12 mouse cellular contexts compared by ENCODE assay signal in genomic region chr17:34210599-34210998, GRCm38 (mm10). TPM values are rescaled to one million over a fixed set of nuclear protein-coding genes. Genes with fewer than 3 reads are reported as not detected.
DNase-seq lines count a peak whose midpoint lies in the region; ATAC-seq and TF ChIP-seq lines count a peak whose summit lies in the region.
"Had no signal": no experiment of that assay in that cellular context is flagged by ENCODE, and none has a peak within 500 bp of the region (broad histone marks: within the 10 kb centered on the region; RNA-seq: fewer than 3 reads in every experiment).

No protein-coding gene starts in this region.

- no peak overlapping the region for H3K4me2 ChIP-seq in forebrain, embryonic 11.5 days (ENCODE audit: low read depth, low read length, severe bottlenecking)
- H3K4me2 ChIP-seq in forebrain, embryonic 16.5 days (ENCODE audit: low read length) = no peak overlapping the region
- H3K4me2 ChIP-seq in midbrain, postnatal 0 days (ENCODE audit: low read depth, low read length, poor library complexity, severe bottlenecking) = no peak overlapping the region
- H3K4me2 ChIP-seq: forebrain, embryonic 13.5 days; heart, embryonic 15.5 days; lung, embryonic 14.5 days had no signal

- peaks cover 77% of the 10 kb centered on the region for H3K36me3 ChIP-seq in G1E (replicated peaks)
- no peaks in the 10 kb centered on the region for H3K36me3 ChIP-seq in forebrain, embryonic 11.5 days (ENCODE audit: control insufficient read depth, insufficient read depth, low read length)
- no peaks in the 10 kb centered on the region for H3K36me3 ChIP-seq in forebrain, embryonic 16.5 days (ENCODE audit: control insufficient read depth, insufficient read depth)
- no peaks in the 10 kb centered on the region for H3K36me3 ChIP-seq in midbrain, postnatal 0 days (ENCODE audit: insufficient read depth, low read length)
- H3K36me3 ChIP-seq: heart, embryonic 15.5 days had no signal

- TF ChIP-seq CTCF in G1E (IDR thresholded peaks at IDR 0.05; ENCODE audit: low read depth, low read length) = no peak
- no peak for TF ChIP-seq CTCF in midbrain, postnatal 0 days (IDR thresholded peaks at IDR 0.05)

- H3K27ac ChIP-seq in forebrain, embryonic 11.5 days (ENCODE audit: low read depth, low read length) = no peak overlapping the region
- H3K27ac ChIP-seq in forebrain, embryonic 16.5 days (ENCODE audit: low read length) = no peak overlapping the region
- H3K27ac ChIP-seq in midbrain, postnatal 0 days (ENCODE audit: low read depth, low read length) = no peak overlapping the region
- H3K27ac ChIP-seq: forebrain, embryonic 13.5 days; heart, embryonic 15.5 days; kidney, postnatal 0 days had no signal

- 74% methylated on average over 3 of the region's 3 CpGs for WGBS in forebrain, embryonic 11.5 days
- WGBS in forebrain, embryonic 16.5 days = 78% methylated on average over 3 of the region's 3 CpGs
- 69% methylated on average over 3 of the region's 3 CpGs for WGBS in midbrain, postnatal 0 days

- peaks cover 3% of the 10 kb centered on the region for H3K9me3 ChIP-seq in G1E (replicated peaks)
- H3K9me3 ChIP-seq in forebrain, embryonic 11.5 days (ENCODE audit: control insufficient read depth, low read length) = no peaks in the 10 kb centered on the region
- no peaks in the 10 kb centered on the region for H3K9me3 ChIP-seq in forebrain, embryonic 16.5 days (ENCODE audit: control insufficient read depth, low read length)
- H3K9me3 ChIP-seq in midbrain, postnatal 0 days (ENCODE audit: low read length) = no peaks in the 10 kb centered on the region
- H3K9me3 ChIP-seq: forebrain, embryonic 13.5 days; heart, embryonic 15.5 days had no signal

- DNase-seq in 416B (ENCODE audit: low read depth) (peak; percentile 100), G1E (ENCODE audit: low spot score) (peak; percentile 74)
- DNase-seq in c-Kit-positive CD71-positive TER-119-negative erythroid progenitor cells, embryonic 14.5 days (ENCODE audit: low read depth) = peak; percentile 78
- DNase-seq in forebrain, embryonic 11.5 days (ENCODE audit: low spot score) = no peak
- no peak for DNase-seq in midbrain, postnatal 0 days (ENCODE audit: low spot score)
- no peak for DNase-seq in gastrocnemius, postnatal 10 days
- DNase-seq: lung, embryonic 14.5 days had no signal

- ATAC-seq in G1E (ENCODE audit: extremely low read depth, insufficient number of reproducible peaks, low FRiP score, poor library complexity, severe bottlenecking) = peak; percentile 91
- ATAC-seq in megakaryocyte progenitor cell, adult 5-6 weeks (replicated peaks; ENCODE audit: poor library complexity) = peak; percentile 88
- no peak for ATAC-seq in forebrain, embryonic 11.5 days (replicated peaks; ENCODE audit: low FRiP score)
- ATAC-seq in forebrain, embryonic 16.5 days = no peak
- no peak for ATAC-seq in midbrain, postnatal 0 days (ENCODE audit: low FRiP score)
- ATAC-seq: forebrain, embryonic 13.5 days had no signal

- no peak overlapping the region for H3K9ac ChIP-seq in forebrain, embryonic 11.5 days (ENCODE audit: low read length)
- no peak overlapping the region for H3K9ac ChIP-seq in forebrain, embryonic 16.5 days (replicated peaks; ENCODE audit: low read depth, low read length)
- H3K9ac ChIP-seq in midbrain, postnatal 0 days (replicated peaks; ENCODE audit: low read length, poor library complexity, severe bottlenecking) = no peak overlapping the region
- H3K9ac ChIP-seq: forebrain, embryonic 13.5 days; heart, embryonic 15.5 days; lung, embryonic 14.5 days had no signal

- peak overlapping the region; percentile 47; the same call in 1 of the 2 replicates for H3K4me3 ChIP-seq in G1E (ENCODE audit: low read depth, low read length)
- H3K4me3 ChIP-seq in forebrain, embryonic 11.5 days (ENCODE audit: low read depth, low read length) = no peak overlapping the region
- H3K4me3 ChIP-seq in forebrain, embryonic 16.5 days (replicated peaks; ENCODE audit: low read length) = no peak overlapping the region
- no peak overlapping the region for H3K4me3 ChIP-seq in midbrain, postnatal 0 days (ENCODE audit: low read depth, low read length)
- H3K4me3 ChIP-seq: forebrain, embryonic 13.5 days; heart, embryonic 15.5 days had no signal

- H3K4me1 ChIP-seq in G1E (ENCODE audit: insufficient read depth, low read depth, low read length) = peaks cover 72% of the 10 kb centered on the region
- H3K4me1 ChIP-seq in forebrain, embryonic 11.5 days (replicated peaks; ENCODE audit: control insufficient read depth, insufficient read depth, low read length) = no peaks in the 10 kb centered on the region
- peaks cover 5% of the 10 kb centered on the region; the same call in 1 of the 2 replicates for H3K4me1 ChIP-seq in forebrain, embryonic 16.5 days (replicated peaks; ENCODE audit: control insufficient read depth, insufficient read depth, low read length)
- no peaks in the 10 kb centered on the region for H3K4me1 ChIP-seq in midbrain, postnatal 0 days (ENCODE audit: insufficient read depth, low read length)

- H3K27me3 ChIP-seq in G1E (ENCODE audit: insufficient read depth, low read length) = no peaks in the 10 kb centered on the region
- peaks cover 32% of the 10 kb centered on the region for H3K27me3 ChIP-seq in forebrain, embryonic 11.5 days (ENCODE audit: control insufficient read depth, insufficient read depth, low read length)
- H3K27me3 ChIP-seq in forebrain, embryonic 16.5 days (replicated peaks; ENCODE audit: control insufficient read depth, insufficient read depth, low read length) = peaks cover 39% of the 10 kb centered on the region
- H3K27me3 ChIP-seq in midbrain, postnatal 0 days (ENCODE audit: insufficient read depth, low read length) = peaks cover 37% of the 10 kb centered on the region

RNA-seq across cellular contexts. Expression of gene Tap2, which starts 7.3 kb away (rescaled TPM):
- total RNA-seq in G1E (2014; fragmentation: Nextera tagmentation) = 7.8 and 8.7 TPM in 2 replicates
- total RNA-seq in G1E (2017) = 12.0 and 13.4 TPM in 2 replicates
- polyA plus RNA-seq in G1E (2012) = 56.4 and 58.9 TPM in 2 replicates
- 8.5 and 17.1 TPM in 2 replicates for total RNA-seq in megakaryocyte progenitor cell, adult 5-6 weeks (2015)
- total RNA-seq in megakaryocyte progenitor cell, adult 5-6 weeks (2017) = 54.6 and 67.9 TPM in 2 replicates
- 0.11 and 0.41 TPM in 2 replicates for polyA plus RNA-seq in forebrain, embryonic 11.5 days (2014; fragmentation: Nextera tagmentation; extraction: Ambion mirVana)
- polyA plus RNA-seq in forebrain, embryonic 16.5 days (2015; fragmentation: Nextera tagmentation; extraction: Ambion mirVana) = 1.6 and 2.6 TPM in 2 replicates
- total RNA-seq in midbrain, postnatal 0 days (2014; rRNA removed) = 1.8 and 2.0 TPM in 2 replicates
- 2.9 and 4.2 TPM in 2 replicates for polyA plus RNA-seq in midbrain, postnatal 0 days (2015; fragmentation: Nextera tagmentation; extraction: Ambion mirVana)
- 1 to 10 TPM; 6.5 to 7.0 TPM for total RNA-seq in gastrocnemius, postnatal 10 days (2021)

RNA-seq across cellular contexts. Expression of gene Psmb8, which starts 13.1 kb away (rescaled TPM):
- total RNA-seq in G1E (2014; fragmentation: Nextera tagmentation) (not detected in 2 replicates), G1E (2017) (0.06 and 0.11 TPM in 2 replicates)
- 0.15 and 0.25 TPM in 2 replicates for polyA plus RNA-seq in G1E (2012)
- total RNA-seq in megakaryocyte progenitor cell, adult 5-6 weeks (2015) = 289 and 290 TPM in 2 replicates
- 461 and 471 TPM in 2 replicates for total RNA-seq in megakaryocyte progenitor cell, adult 5-6 weeks (2017)
- polyA plus RNA-seq in forebrain, embryonic 11.5 days (2014; fragmentation: Nextera tagmentation; extraction: Ambion mirVana) = 1.5 and 1.6 TPM in 2 replicates
- polyA plus RNA-seq in forebrain, embryonic 16.5 days (2015; fragmentation: Nextera tagmentation; extraction: Ambion mirVana) = 1.5 and 2.5 TPM in 2 replicates
- total RNA-seq in midbrain, postnatal 0 days (2014; rRNA removed) = 1.7 and 2.8 TPM in 2 replicates
- 4.2 and 5.3 TPM in 2 replicates for polyA plus RNA-seq in midbrain, postnatal 0 days (2015; fragmentation: Nextera tagmentation; extraction: Ambion mirVana)
- 1 to 10 TPM; 4.5 to 5.1 TPM for total RNA-seq in gastrocnemius, postnatal 10 days (2021)

RNA-seq across cellular contexts. Expression of gene Psmb9, which starts 23.0 kb away (rescaled TPM):
- total RNA-seq in G1E (2014; fragmentation: Nextera tagmentation) (not detected in 2 replicates), G1E (2017) (3.7 and 4.8 TPM in 2 replicates)
- polyA plus RNA-seq in G1E (2012) = 1.5 and 1.9 TPM in 2 replicates
- total RNA-seq in megakaryocyte progenitor cell, adult 5-6 weeks (2015) = 112 and 120 TPM in 2 replicates
- 122 and 126 TPM in 2 replicates for total RNA-seq in megakaryocyte progenitor cell, adult 5-6 weeks (2017)
- 0.99 and 1.6 TPM in 2 replicates for polyA plus RNA-seq in forebrain, embryonic 11.5 days (2014; fragmentation: Nextera tagmentation; extraction: Ambion mirVana)
- 0.43 and 1.5 TPM in 2 replicates for polyA plus RNA-seq in forebrain, embryonic 16.5 days (2015; fragmentation: Nextera tagmentation; extraction: Ambion mirVana)
- total RNA-seq in midbrain, postnatal 0 days (2014; rRNA removed) = 0.99 and 1.1 TPM in 2 replicates
- 2.0 and 3.3 TPM in 2 replicates for polyA plus RNA-seq in midbrain, postnatal 0 days (2015; fragmentation: Nextera tagmentation; extraction: Ambion mirVana)
- total RNA-seq in gastrocnemius, postnatal 10 days (2021) = 1 to 10 TPM; 1.6 to 1.7 TPM

RNA-seq across cellular contexts. Expression of gene Tap1, which starts 23.2 kb away (rescaled TPM):
- total RNA-seq in G1E (2014; fragmentation: Nextera tagmentation) = 6.5 and 6.8 TPM in 2 replicates
- 7.2 and 11.0 TPM in 2 replicates for total RNA-seq in G1E (2017)
- 7.4 and 7.6 TPM in 2 replicates for polyA plus RNA-seq in G1E (2012)
- total RNA-seq in megakaryocyte progenitor cell, adult 5-6 weeks (2015) = 27.6 and 30.5 TPM in 2 replicates
- 62.5 and 82.8 TPM in 2 replicates for total RNA-seq in megakaryocyte progenitor cell, adult 5-6 weeks (2017)
- 1.6 and 1.7 TPM in 2 replicates for polyA plus RNA-seq in forebrain, embryonic 11.5 days (2014; fragmentation: Nextera tagmentation; extraction: Ambion mirVana)
- 1.9 and 2.6 TPM in 2 replicates for polyA plus RNA-seq in forebrain, embryonic 16.5 days (2015; fragmentation: Nextera tagmentation; extraction: Ambion mirVana)
- 7.1 and 16.5 TPM in 2 replicates for total RNA-seq in midbrain, postnatal 0 days (2014; rRNA removed)
- polyA plus RNA-seq in midbrain, postnatal 0 days (2015; fragmentation: Nextera tagmentation; extraction: Ambion mirVana) = 7.7 and 8.3 TPM in 2 replicates
- 1 to 10 TPM; 2.6 to 3.8 TPM for total RNA-seq in gastrocnemius, postnatal 10 days (2021)

RNA-seq across cellular contexts. Expression of gene H2-Ob, which starts 28.1 kb away (rescaled TPM):
- total RNA-seq in G1E (2014; fragmentation: Nextera tagmentation) (not detected in 2 replicates), G1E (2017) (0.11 TPM in 1 of 2 replicates, not detected in the other)
- not detected in 2 replicates for polyA plus RNA-seq in G1E (2012)
- 6.6 and 13.1 TPM in 2 replicates for total RNA-seq in megakaryocyte progenitor cell, adult 5-6 weeks (2015)
- total RNA-seq in megakaryocyte progenitor cell, adult 5-6 weeks (2017) = 3.7 and 8.6 TPM in 2 replicates
- polyA plus RNA-seq in forebrain, embryonic 11.5 days (2014; fragmentation: Nextera tagmentation; extraction: Ambion mirVana) = not detected in 2 replicates
- polyA plus RNA-seq in forebrain, embryonic 16.5 days (2015; fragmentation: Nextera tagmentation; extraction: Ambion mirVana) = 0.15 and 0.28 TPM in 2 replicates
- 1.1 and 1.2 TPM in 2 replicates for total RNA-seq in midbrain, postnatal 0 days (2014; rRNA removed)
- polyA plus RNA-seq in midbrain, postnatal 0 days (2015; fragmentation: Nextera tagmentation; extraction: Ambion mirVana) = 0.31 and 0.55 TPM in 2 replicates
- total RNA-seq in gastrocnemius, postnatal 10 days (2021) = under 1 TPM; 0.26 to 0.34 TPM
- polyA plus RNA-seq: forebrain, embryonic 13.5 days; lung, embryonic 14.5 days had no signal

Comparison
In these comparisons a context has a peak if more than half of its experiments do, and no peak if none do; other contexts are left out.
1. DNase-seq: peak in 416B (single experiment), G1E (single experiment) and c-Kit-positive CD71-positive TER-119-negative erythroid progenitor cells, embryonic 14.5 days (single experiment); none in forebrain, embryonic 11.5 days (single experiment), midbrain, postnatal 0 days (single experiment) and gastrocnemius, postnatal 10 days (single experiment).
2. ATAC-seq: peak in G1E (single experiment) and megakaryocyte progenitor cell, adult 5-6 weeks (single experiment); none in forebrain, embryonic 11.5 days (single experiment), forebrain, embryonic 16.5 days (single experiment) and midbrain, postnatal 0 days (single experiment).
3. RNA of gene Psmb8, which starts 13.1 kb away (total RNA-seq): 289 to 471 TPM in megakaryocyte progenitor cell, adult 5-6 weeks; 4.5 to 5.1 TPM in gastrocnemius, postnatal 10 days, 1.7 to 2.8 TPM in midbrain, postnatal 0 days and 0.06 to 0.11 TPM in G1E; every median in the first group is over 10 times any median in the second.
4. RNA of gene Psmb9, which starts 23.0 kb away (total RNA-seq): 112 to 126 TPM in megakaryocyte progenitor cell, adult 5-6 weeks; 3.7 to 4.8 TPM in G1E, 1.6 to 1.7 TPM in gastrocnemius, postnatal 10 days and 0.99 to 1.1 TPM in midbrain, postnatal 0 days; every median in the first group is over 10 times any median in the second.